Mouse (Mus musculus): ENCODE data around the gene Phkg1. TPM values are rescaled to one million over a fixed set of nuclear protein-coding genes. Genes with fewer than 3 reads are reported as not detected.
"Not testable (repeated sequence)": the region's sequence is repeated elsewhere in the genome, so short reads cannot be mapped to it uniquely, and the experiment has no call there.

The Phkg1 gene
- total RNA-seq (2014; rRNA removed) (2.0 and 3.6 TPM in 2 replicates), polyA plus RNA-seq (2015; fragmentation: Nextera tagmentation; extraction: Ambion mirVana) (1.7 and 3.3 TPM in 2 replicates)

DNA sequence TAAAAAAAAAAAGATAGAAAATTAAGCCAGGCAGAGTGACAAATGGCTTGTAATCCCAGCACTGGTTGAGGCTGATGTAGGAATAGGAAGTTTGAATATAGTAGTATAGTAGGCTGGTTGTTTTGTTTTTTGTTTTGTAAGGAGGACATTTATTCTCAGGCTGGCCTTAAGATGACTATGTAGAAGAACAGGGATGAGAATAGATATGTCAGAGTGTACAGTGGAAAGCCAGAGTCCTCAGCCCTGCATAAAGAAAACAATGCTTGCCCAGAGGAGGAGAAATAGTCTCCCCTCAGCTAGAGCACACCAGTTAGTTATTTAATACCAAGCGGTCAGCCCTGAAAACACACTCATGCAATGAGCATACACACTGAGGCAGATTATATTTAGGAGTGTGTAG is at the start of gene Phkg1:
Gene Phkg1 (minus strand): TSS at position 101 of the 400 bp plus-strand sequence.
- H3K36me3 ChIP-seq (ENCODE audit: insufficient read depth, low read length): peaks cover 8% of the 10 kb centered on the region; the same call in 1 of the 2 replicates
- DNase-seq (ENCODE audit: low spot score) (no peak), ATAC-seq (no peak)
- H3K4me3 ChIP-seq (ENCODE audit: low read length): no peak within 1 kb of the TSS
- H3K27ac ChIP-seq: no peak within 1 kb of the TSS
- no peaks in the 10 kb centered on the region for H3K27me3 ChIP-seq (ENCODE audit: insufficient read depth, low read length)
- no peak within 1 kb of the TSS for H3K9ac ChIP-seq (replicated peaks; ENCODE audit: low read length)
- H3K9me3 ChIP-seq (ENCODE audit: low read length): no peaks in the 10 kb centered on the region
- H3K4me1 ChIP-seq (ENCODE audit: insufficient read depth, low read length): peaks cover 3% of the 10 kb centered on the region; the same call in 1 of the 2 replicates
- no peak within 1 kb of the TSS for H3K4me2 ChIP-seq (ENCODE audit: low read depth, low read length)
- TF ChIP-seq CTCF (IDR thresholded peaks at IDR 0.05; ENCODE audit: low read depth): no peak
- 98% methylated on average over 1 of the region's 1 CpGs for WGBS

DNA sequence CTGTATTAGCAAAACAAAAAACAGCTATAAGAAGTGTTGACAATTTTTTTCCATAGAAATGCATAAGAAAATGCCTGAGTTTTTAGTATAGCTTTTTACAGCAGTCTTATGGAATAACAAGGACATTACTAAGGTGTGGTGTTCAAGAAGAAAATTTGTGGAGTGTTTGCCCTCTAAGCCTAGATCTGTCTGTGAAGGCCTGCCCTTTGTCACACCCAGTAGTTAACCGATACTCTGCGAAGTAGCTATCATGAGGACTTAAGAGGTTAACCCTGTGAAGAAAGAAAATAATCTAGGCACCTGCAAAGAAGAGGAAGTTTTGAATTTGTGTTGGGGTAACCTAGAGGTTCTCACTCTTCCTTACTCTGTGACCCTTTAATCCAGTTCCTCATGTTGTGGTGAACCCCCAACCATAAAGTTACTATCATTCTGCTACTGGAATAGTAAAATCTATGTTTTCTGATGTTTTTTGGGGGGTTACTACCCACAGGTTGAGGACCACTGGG is 49.2 kb upstream of the Phkg1 start:
- ATAC-seq (no peak), DNase-seq (ENCODE audit: low spot score) (no peak)
- Histone ChIP-seq H3K4me2 (ENCODE audit: low read depth, low read length) (no peak overlapping the region), H3K9ac (replicated peaks; ENCODE audit: low read length) (no peak overlapping the region), H3K9me3 (ENCODE audit: low read length) (no peaks in the 10 kb centered on the region), H3K4me1 (ENCODE audit: insufficient read depth, low read length) (0 out of 2 replicates have a peak, but pooled peaks cover 4% of the 10 kb centered on the region), H3K27me3 (ENCODE audit: insufficient read depth, low read length) (no peaks in the 10 kb centered on the region), H3K4me3 (ENCODE audit: low read length) (no peak overlapping the region), H3K36me3 (ENCODE audit: insufficient read depth, low read length) (no peaks in the 10 kb centered on the region), H3K27ac (no peak overlapping the region)
- TF ChIP-seq CTCF (IDR thresholded peaks at IDR 0.05; ENCODE audit: low read depth): no peak
- 99% methylated on average over 2 of the region's 2 CpGs for WGBS

DNA sequence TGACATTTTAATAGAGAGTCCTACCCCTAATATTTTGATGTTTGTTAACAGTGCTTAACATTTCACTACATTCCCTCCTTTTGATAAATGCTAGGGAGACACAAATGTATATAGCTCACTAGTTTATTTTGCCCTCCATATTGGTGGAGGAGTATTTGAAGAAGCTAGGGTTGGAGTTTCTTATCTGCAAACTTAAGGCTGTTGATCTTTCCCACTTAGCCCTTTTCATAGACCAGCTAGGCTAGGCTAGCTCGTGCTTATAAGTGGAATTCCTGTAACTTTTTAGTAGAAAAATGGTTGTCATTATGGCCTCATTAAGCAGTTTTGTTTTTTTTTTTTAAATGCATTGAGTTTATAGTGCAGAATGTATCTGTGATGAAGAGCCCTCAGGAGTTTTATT is 45.1 kb upstream of the Phkg1 start:
- no peak overlapping the region for H3K27ac ChIP-seq
- H3K4me1 ChIP-seq (ENCODE audit: insufficient read depth, low read length): 0 out of 2 replicates have a peak, but pooled peaks cover 4% of the 10 kb centered on the region
- no peaks in the 10 kb centered on the region for H3K9me3 ChIP-seq (ENCODE audit: low read length)
- no peaks in the 10 kb centered on the region for H3K27me3 ChIP-seq (ENCODE audit: insufficient read depth, low read length)
- no peak for TF ChIP-seq CTCF (IDR thresholded peaks at IDR 0.05; ENCODE audit: low read depth)
- H3K4me3 ChIP-seq (ENCODE audit: low read length): no peak overlapping the region
- H3K9ac ChIP-seq (replicated peaks; ENCODE audit: low read length): no peak overlapping the region
- H3K4me2 ChIP-seq (ENCODE audit: low read depth, low read length): no peak overlapping the region
- WGBS: 96% methylated on average over 1 of the region's 1 CpGs
- H3K36me3 ChIP-seq (ENCODE audit: insufficient read depth, low read length): no peaks in the 10 kb centered on the region
- DNase-seq (ENCODE audit: low spot score) (no peak), ATAC-seq (no peak)

DNA sequence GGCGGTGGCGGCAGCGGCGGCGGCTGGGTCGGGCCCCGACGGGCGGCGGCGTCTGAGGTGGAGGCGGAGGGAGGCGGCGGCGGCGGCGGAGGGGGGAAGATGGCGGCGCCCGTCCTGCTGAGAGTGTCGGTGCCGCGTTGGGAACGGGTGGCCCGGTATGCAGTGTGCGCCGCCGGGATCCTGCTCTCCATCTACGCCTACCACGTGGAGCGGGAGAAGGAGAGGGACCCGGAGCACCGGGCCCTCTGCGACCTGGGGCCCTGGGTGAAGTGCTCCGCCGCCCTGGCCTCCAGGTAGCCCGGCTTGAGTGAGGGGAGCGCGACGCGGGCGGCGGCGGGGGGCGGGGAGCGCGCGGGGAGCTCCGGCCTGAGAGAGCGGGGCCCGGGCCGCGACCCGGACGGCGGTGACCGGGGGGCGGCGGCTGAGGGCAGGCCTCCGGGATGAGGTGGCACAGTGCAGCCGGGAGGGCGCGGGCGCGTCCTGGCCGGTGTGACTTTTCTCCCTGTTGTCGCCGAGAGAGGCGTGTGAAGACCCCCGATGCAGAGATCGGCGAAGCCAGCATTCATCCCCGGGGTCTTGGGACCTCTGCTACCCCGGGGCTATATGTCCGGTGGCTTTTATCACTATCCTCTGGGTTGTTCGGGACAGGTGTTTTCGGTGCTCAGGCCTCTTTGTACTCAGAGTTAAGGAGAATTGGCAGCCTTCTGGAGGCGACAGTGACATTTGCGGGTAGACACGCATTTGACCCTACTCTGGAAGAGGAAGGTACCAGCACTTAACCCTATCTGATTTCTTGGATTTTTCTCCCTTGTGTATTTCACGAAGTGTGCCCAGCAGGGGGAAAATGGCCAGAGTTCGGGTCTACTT is 44.0 kb upstream of the Phkg1 start:
- Histone ChIP-seq H3K27ac (peak overlapping the region; percentile 70; the same call in 1 of the 2 replicates), H3K9ac (replicated peaks; ENCODE audit: low read length) (peak overlapping the region; percentile 79), H3K4me2 (ENCODE audit: low read depth, low read length) (peak overlapping the region; percentile 81), H3K4me3 (ENCODE audit: low read length) (peak overlapping the region; percentile 86)
- H3K4me1 ChIP-seq (ENCODE audit: insufficient read depth, low read length); H3K27me3 ChIP-seq (ENCODE audit: insufficient read depth, low read length); H3K36me3 ChIP-seq (ENCODE audit: insufficient read depth, low read length); H3K9me3 ChIP-seq (ENCODE audit: low read length): not testable (repeated sequence)
- DNase-seq (ENCODE audit: low spot score) (peak; percentile 31), ATAC-seq (peak; percentile 53)
- under 1% methylated on average over 45 of the region's 82 CpGs for WGBS

DNA sequence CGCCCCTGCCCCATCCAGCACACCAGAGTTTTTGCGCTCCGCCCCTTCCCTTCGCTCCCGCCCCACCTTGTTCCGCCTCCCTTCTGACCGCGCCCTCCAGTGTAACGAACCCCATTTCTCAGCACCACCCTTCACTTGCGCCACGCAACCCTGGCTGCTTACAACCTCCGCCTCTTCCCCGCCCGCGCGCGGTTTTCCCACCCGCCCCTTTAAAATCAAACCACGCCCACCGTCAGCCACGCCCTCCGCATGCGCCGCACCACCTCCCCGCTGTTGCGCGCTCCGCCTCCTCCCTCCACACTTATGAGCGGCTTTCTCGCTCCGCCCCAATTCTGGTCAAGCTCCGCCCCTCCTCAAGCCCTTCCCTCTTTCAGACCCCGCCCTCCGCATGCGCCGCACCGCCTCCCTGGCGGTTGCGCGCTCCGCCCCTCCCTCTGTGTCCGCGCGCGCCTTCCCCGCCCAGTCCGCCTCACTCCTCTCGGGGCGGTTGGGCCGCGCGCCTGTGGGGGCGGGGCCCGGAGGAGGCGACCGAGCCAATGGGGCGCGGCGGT is 43.2 kb upstream of the Phkg1 start, which contains the start of gene Vkorc1l1:
Gene Vkorc1l1 (plus strand): TSS at position 476 of the 551 bp plus-strand sequence.
- H3K9ac ChIP-seq (replicated peaks; ENCODE audit: low read length): peak within 1 kb of the TSS; percentile 79
- peak within 1 kb of the TSS; percentile 86 for H3K4me3 ChIP-seq (ENCODE audit: low read length)
- no peaks in the 10 kb centered on the region for H3K9me3 ChIP-seq (ENCODE audit: low read length)
- 1% methylated on average over 56 of the region's 59 CpGs for WGBS
- no peak for TF ChIP-seq CTCF (IDR thresholded peaks at IDR 0.05; ENCODE audit: low read depth)
- ATAC-seq (peak; percentile 97), DNase-seq (ENCODE audit: low spot score) (peak; percentile 99)
- H3K4me2 ChIP-seq (ENCODE audit: low read depth, low read length): peak within 1 kb of the TSS; percentile 81
- peak within 1 kb of the TSS; percentile 70 for H3K27ac ChIP-seq
- no peaks in the 10 kb centered on the region for H3K27me3 ChIP-seq (ENCODE audit: insufficient read depth, low read length)
- no peaks in the 10 kb centered on the region for H3K36me3 ChIP-seq (ENCODE audit: insufficient read depth, low read length)
- H3K4me1 ChIP-seq (ENCODE audit: insufficient read depth, low read length): 0 out of 2 replicates have a peak, but pooled peaks cover 4% of the 10 kb centered on the region

DNA sequence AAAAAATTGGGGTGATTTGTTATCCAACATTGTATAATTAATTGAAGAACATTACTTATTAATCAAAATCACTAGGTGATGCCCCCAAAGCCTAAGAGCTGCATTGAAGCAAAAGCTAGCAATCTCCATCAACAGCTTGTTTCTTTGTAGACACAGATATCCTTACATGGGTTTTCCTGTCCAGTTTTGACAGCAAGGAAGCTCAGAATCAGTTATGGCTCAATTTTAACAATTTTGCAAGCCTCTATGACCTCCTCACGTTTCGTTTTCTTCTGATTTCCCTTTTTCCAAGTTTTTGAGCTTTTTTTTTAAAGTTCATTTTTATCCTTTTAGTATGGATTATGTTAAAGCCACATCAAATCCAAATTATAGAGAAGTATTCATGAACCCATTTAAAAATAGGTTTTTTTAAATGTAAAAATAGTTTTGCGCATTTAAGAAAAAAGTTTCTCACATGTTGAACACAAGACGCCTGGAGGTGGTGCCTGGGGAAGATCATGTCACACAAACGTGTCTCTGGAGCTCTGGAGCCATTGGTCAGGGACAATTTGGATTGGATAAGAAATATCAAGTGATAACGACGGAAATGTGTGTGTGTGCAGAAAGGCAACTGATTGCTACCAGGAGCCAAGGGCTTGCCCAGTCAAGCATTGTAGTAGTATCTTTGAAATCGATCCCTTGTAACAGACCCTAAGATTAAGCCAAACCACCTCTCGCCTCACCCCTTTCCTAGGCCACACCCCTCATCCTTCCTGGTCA is 42.6 kb upstream of the Phkg1 start:
- H3K27ac ChIP-seq: peak overlapping the region; percentile 65
- 8% methylated on average over 9 of the region's 9 CpGs for WGBS
- no peak; the same call in 1 of the 2 replicates for ATAC-seq

More for the DNA sequence above, 42.6 kb upstream of the Phkg1 start:
- Histone ChIP-seq H3K4me3 (ENCODE audit: low read length) (peak overlapping the region; percentile 86), H3K9ac (replicated peaks; ENCODE audit: low read length) (peak overlapping the region; percentile 19; the same call in 1 of the 2 replicates), H3K27me3 (ENCODE audit: insufficient read depth, low read length) (no peaks in the 10 kb centered on the region), H3K4me2 (ENCODE audit: low read depth, low read length) (peak overlapping the region; percentile 52), H3K36me3 (ENCODE audit: insufficient read depth, low read length) (no peaks in the 10 kb centered on the region), H3K4me1 (ENCODE audit: insufficient read depth, low read length) (0 out of 2 replicates have a peak, but pooled peaks cover 4% of the 10 kb centered on the region), H3K9me3 (ENCODE audit: low read length) (no peaks in the 10 kb centered on the region)
- no peak for DNase-seq (ENCODE audit: low spot score)
- no peak for TF ChIP-seq CTCF (IDR thresholded peaks at IDR 0.05; ENCODE audit: low read depth)

Data from hindbrain, postnatal 0 days (tissue).